Mouse (Mus musculus) small intestine, adult 2 months (tissue): ENCODE measurements around the gene Cenpp.

ENCODE experiments used
- CTCF ChIP-seq: fragments of 200-500 bp; IDR thresholded peaks from 2 replicates; pipeline ENCODE4 v1.5.1; 2012; ENCODE audit warnings: low read depth, mild to moderate bottlenecking, control low read depth, inconsistent platforms, low read length, moderate library complexity, mixed read lengths; ENCODE audit not compliant: insufficient replicate concordance, insufficient read length; ENCODE audit errors: extremely low read depth
- POLR2A ChIP-seq: fragments of 200-500 bp; IDR thresholded peaks from 2 replicates; pipeline ENCODE4 v1.6.1; 2012; ENCODE audit warnings: low read depth, mild to moderate bottlenecking, control low read depth, inconsistent platforms, low read length, moderate library complexity

- TF ChIP-seq CTCF (no peak), POLR2A (no peak)
These were observed 82.2 kb downstream of the Cenpp start for GRCm38 (mm10) chr13:49570371-49570770.
